Comparison of ENCODE assay signal across 8 mouse cellular contexts in genomic region chr1:133854421-133855273, GRCm38 (mm10). TPM values are rescaled to one million over a fixed set of nuclear protein-coding genes. Genes with fewer than 3 reads are reported as not detected.
DNase-seq lines count a peak whose midpoint lies in the region; ATAC-seq lines count a peak whose summit lies in the region.

No protein-coding gene starts in this region.

- peak overlapping the region; percentile 67 for H3K9ac ChIP-seq in heart, embryonic 13.5 days

- peak overlapping the region; percentile 43 for H3K4me3 ChIP-seq in heart, embryonic 13.5 days

- H3K4me1 ChIP-seq in heart, embryonic 13.5 days, result peaks cover 33% of the 10 kb centered on the region

- H3K27me3 ChIP-seq in heart, embryonic 13.5 days (replicated peaks), result peaks cover 12% of the 10 kb centered on the region

- 5% methylated on average over 17 of the region's 17 CpGs for WGBS in heart, embryonic 13.5 days

- ATAC-seq in heart, embryonic 13.5 days (ENCODE audit: extremely low read depth, insufficient number of reproducible peaks, low FRiP score, low TSS enrichment), result no peak

- no peaks in the 10 kb centered on the region for H3K36me3 ChIP-seq in heart, embryonic 13.5 days

- peak overlapping the region; percentile 71 for H3K4me2 ChIP-seq in heart, embryonic 13.5 days

- DNase-seq in layer of hippocampus, adult 18-20 months (ENCODE audit: low spot score in 2 of 2), result peak; percentile 25 to 38
- no peak for DNase-seq in layer of hippocampus, adult 11-12 months (ENCODE audit: low spot score)
- DNase-seq in embryo, embryonic 11 days, result peak; percentile 64
- peak; percentile 53 for DNase-seq in kidney, postnatal 10 days
- peak; percentile 38 for DNase-seq in lung, postnatal 25 days (ENCODE audit: low spot score)
- DNase-seq in skeletal muscle tissue, adult 2 months (ENCODE audit: low read depth, low spot score), result peak; percentile 29
- DNase-seq in thymus, postnatal 14 days, result no peak

- H3K27ac ChIP-seq in heart, embryonic 13.5 days (replicated peaks), result no peak overlapping the region

- no peaks in the 10 kb centered on the region for H3K9me3 ChIP-seq in heart, embryonic 13.5 days

RNA-seq across cellular contexts. Expression of gene Optc, which starts 53.2 kb away (rescaled TPM):
- total RNA-seq in layer of hippocampus, adult 18-20 months (2021), result under 1 TPM; 0.35 to 0.41 TPM
- polyA plus RNA-seq in heart, embryonic 13.5 days (2015; fragmentation: Nextera tagmentation; extraction: Ambion mirVana), result 0.32 and 0.41 TPM in 2 replicates

RNA-seq across cellular contexts. Expression of gene Atp2b4, which starts 53.8 kb away (rescaled TPM):
- total RNA-seq in layer of hippocampus, adult 18-20 months (2021), result 100 to 1,000 TPM in 1 of 2 experiments, 10 to 100 TPM in 1; 70.4 to 100 TPM
- polyA plus RNA-seq in heart, embryonic 13.5 days (2015; fragmentation: Nextera tagmentation; extraction: Ambion mirVana), result 13.9 and 16.8 TPM in 2 replicates

Comparison
In these comparisons a context has a peak if more than half of its experiments do, and no peak if none do; other contexts are left out.
1. DNase-seq: peak in layer of hippocampus, adult 18-20 months (2 of 2), embryo, embryonic 11 days (single experiment), kidney, postnatal 10 days (single experiment), lung, postnatal 25 days (single experiment) and skeletal muscle tissue, adult 2 months (single experiment); none in layer of hippocampus, adult 11-12 months (single experiment) and thymus, postnatal 14 days (single experiment).